Mouse (Mus musculus) telencephalon, adult 2 months (tissue): ENCODE measurements at regions not wholly inside any gene's neighbourhood (a gene's known extent, or its start where the extent isn't known, plus 50 kb on each side); places are given as distances from the start of the nearest gene placed in this dataset.

Experiments used
- DNase-seq: peaks from one replicate; pipeline ENCODE4 v3.0.0-alpha.2; 2011; ENCODE audit warnings: low read depth, low spot score

GRCm38 (mm10) chr8:115830012-115830662 is 122.5 kb upstream of the Maf start:
- DNase-seq: no peak

- no peak for DNase-seq
Measured at GRCm38 (mm10) chr8:115826516-115826915, 118.9 kb upstream of the Maf start.

- DNase-seq: no peak
Measured at GRCm38 (mm10) chr8:115825899-115826502, 118.4 kb upstream of the Maf start.

- no peak for DNase-seq
Measured at GRCm38 (mm10) chr8:115824478-115824785, 116.8 kb upstream of the Maf start.

- no peak for DNase-seq
Measured at GRCm38 (mm10) chr8:115823673-115824477, 116.3 kb upstream of the Maf start.

- no peak for DNase-seq
Measured at GRCm38 (mm10) chr8:115813426-115813825, 105.8 kb upstream of the Maf start.

GRCm38 (mm10) chr8:115806579-115806978 is 99.0 kb upstream of the Maf start:
- no peak for DNase-seq

GRCm38 (mm10) chr8:115806139-115806538 is 98.5 kb upstream of the Maf start:
- DNase-seq: no peak

GRCm38 (mm10) chr8:115793587-115793986 is 86.0 kb upstream of the Maf start:
- no peak for DNase-seq

- DNase-seq: no peak
Measured at GRCm38 (mm10) chr8:115788421-115788820, 80.8 kb upstream of the Maf start.

- DNase-seq: no peak
Measured at GRCm38 (mm10) chr8:115786185-115786584, 78.6 kb upstream of the Maf start.

- no peak for DNase-seq
Measured at GRCm38 (mm10) chr8:115785769-115786168, 78.2 kb upstream of the Maf start.

GRCm38 (mm10) chr8:115783364-115783763 is 75.8 kb upstream of the Maf start:
- no peak for DNase-seq

- no peak for DNase-seq
Measured at GRCm38 (mm10) chr8:115778433-115778832, 70.8 kb upstream of the Maf start.

- no peak for DNase-seq
Measured at GRCm38 (mm10) chr8:115771060-115771459, 63.5 kb upstream of the Maf start.

- no peak for DNase-seq
Measured at GRCm38 (mm10) chr8:115768631-115769030, 61.0 kb upstream of the Maf start.

GRCm38 (mm10) chr8:115766218-115766898 is 58.8 kb upstream of the Maf start:
- DNase-seq: no peak

GRCm38 (mm10) chr8:115764551-115764950 is 57.0 kb upstream of the Maf start:
- no peak for DNase-seq

- no peak for DNase-seq
Measured at GRCm38 (mm10) chr8:115758011-115758410, 50.4 kb upstream of the Maf start.
